Mouse (Mus musculus) heart, adult 11 months (tissue): ENCODE measurements around the gene Mon1a.

ENCODE experiments used
- DNase-seq: peaks from one replicate; pipeline ENCODE4 v3.0.0; 2022

Mon1a gene

GRCm38 (mm10) chr9:107887804-107888266 lies at the start of gene Mon1a:
TSS of gene Mon1a (plus strand) at chr9:107888151.
- DNase-seq = peak; percentile 99

GRCm38 (mm10) chr9:107838869-107839268 lies 49.1 kb upstream of the Mon1a start:
- DNase-seq = peak; percentile 13

- DNase-seq = no peak
Measured at GRCm38 (mm10) chr9:107842709-107843108, 45.2 kb upstream of the Mon1a start.

GRCm38 (mm10) chr9:107848922-107849321 lies 39.0 kb upstream of the Mon1a start:
- no peak for DNase-seq

- DNase-seq = no peak
Measured at GRCm38 (mm10) chr9:107858343-107858742, 29.6 kb upstream of the Mon1a start.

GRCm38 (mm10) chr9:107864493-107864892 lies 23.5 kb upstream of the Mon1a start:
- DNase-seq = no peak

- DNase-seq = no peak
Measured at GRCm38 (mm10) chr9:107866081-107866480, 21.9 kb upstream of the Mon1a start.

- DNase-seq = peak; percentile 100
Measured at GRCm38 (mm10) chr9:107872350-107873098, 15.4 kb upstream of the Mon1a start.

GRCm38 (mm10) chr9:107873137-107873536 lies 14.8 kb upstream of the Mon1a start, which contains the start of gene Rbm6:
TSS of gene Rbm6 (minus strand) at chr9:107873237.
- no peak for DNase-seq

- DNase-seq = peak; percentile 35
Measured at GRCm38 (mm10) chr9:107880411-107880810, 7.5 kb upstream of the Mon1a start.

GRCm38 (mm10) chr9:107888267-107888850 lies 408 bp downstream of the Mon1a start:
- DNase-seq = no peak

- DNase-seq = peak; percentile 64
Measured at GRCm38 (mm10) chr9:107890260-107890659, 2.3 kb downstream of the Mon1a start.

- DNase-seq = no peak
Measured at GRCm38 (mm10) chr9:107891023-107891422, 3.1 kb downstream of the Mon1a start.

GRCm38 (mm10) chr9:107898563-107898962 lies 10.6 kb downstream of the Mon1a start:
- DNase-seq = peak; percentile 86

- no peak for DNase-seq
Measured at GRCm38 (mm10) chr9:107899855-107900254, 11.9 kb downstream of the Mon1a start.

GRCm38 (mm10) chr9:107900840-107901626 lies 13.1 kb downstream of the Mon1a start:
- no peak for DNase-seq

- DNase-seq = peak; percentile 90
Measured at GRCm38 (mm10) chr9:107901627-107901914, 13.6 kb downstream of the Mon1a start.

- peak; percentile 99 for DNase-seq
Measured at GRCm38 (mm10) chr9:107904726-107905125, 16.8 kb downstream of the Mon1a start.

GRCm38 (mm10) chr9:107906252-107906966 lies 18.5 kb downstream of the Mon1a start, which contains the start of gene Mst1r:
TSS of gene Mst1r (plus strand) at chr9:107906873.
- DNase-seq = peak; percentile 99

- DNase-seq = peak; percentile 94
Measured at GRCm38 (mm10) chr9:107906967-107907800, 19.2 kb downstream of the Mon1a start.

- DNase-seq = peak; percentile 94
Measured at GRCm38 (mm10) chr9:107907801-107908120, 19.8 kb downstream of the Mon1a start.
